Mouse (Mus musculus) erythroblast, embryonic 14.5 days (primary cell): ENCODE results near the gene Grem1.

Experiments used
- GATA1 ChIP-seq: IDR thresholded peaks from 2 replicates; pipeline ENCODE4 v1.6.1; 2012; ENCODE audit warnings: low read length, inconsistent platforms, mixed read lengths
- TAL1 ChIP-seq: IDR thresholded peaks from 3 replicates; pipeline ENCODE4 v1.6.1; 2012; ENCODE audit warnings: low read length, inconsistent platforms, mixed read lengths

DNA sequence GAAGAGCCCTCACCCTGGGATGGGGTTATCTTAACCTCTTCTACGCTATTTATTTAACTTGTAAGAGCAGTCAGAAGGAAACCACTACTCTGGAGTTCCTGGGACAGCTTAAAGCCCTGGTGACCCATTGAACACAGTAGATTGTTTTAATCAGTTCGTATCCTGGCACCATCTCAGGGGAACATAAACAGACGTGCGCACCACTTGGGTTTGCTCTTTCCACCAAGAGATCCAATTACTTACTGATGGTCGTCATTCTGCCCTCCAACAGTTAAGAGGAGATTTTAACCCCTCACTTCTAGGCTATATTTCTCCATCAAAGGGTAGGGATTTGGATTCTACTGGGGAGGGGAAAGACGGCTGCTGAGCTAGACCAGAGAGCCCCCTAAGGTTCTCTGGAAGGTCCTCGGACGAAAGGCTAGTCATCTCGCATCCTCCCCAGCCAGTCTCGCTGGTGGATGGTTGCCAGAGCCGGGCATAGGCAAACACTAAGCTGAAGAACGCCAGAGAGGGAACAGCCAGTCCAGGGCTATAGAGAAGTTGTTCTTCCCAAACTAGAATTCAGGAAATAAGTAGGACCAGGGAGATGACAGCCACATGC, 1.4 kb downstream of the Grem1 start:
- TF ChIP-seq GATA1 (no peak), TAL1 (no peak)
